Mouse (Mus musculus) testis, adult 2 months (tissue): ENCODE measurements around the gene Hs3st2.

Source experiments
- CTCF ChIP-seq: fragments of 200-500 bp; IDR thresholded peaks from 2 replicates; pipeline ENCODE4 v1.5.1; 2012; ENCODE audit warnings: low read depth, mild to moderate bottlenecking, inconsistent platforms, low read length, moderate library complexity; ENCODE audit not compliant: control insufficient read depth, insufficient read depth, insufficient replicate concordance
- POLR2A ChIP-seq: fragments of 200-500 bp; IDR thresholded peaks from 2 replicates; pipeline ENCODE4 v1.6.1; 2012; ENCODE audit warnings: low read depth, mild to moderate bottlenecking, inconsistent platforms, low read length, moderate library complexity; ENCODE audit not compliant: control insufficient read depth

DNA sequence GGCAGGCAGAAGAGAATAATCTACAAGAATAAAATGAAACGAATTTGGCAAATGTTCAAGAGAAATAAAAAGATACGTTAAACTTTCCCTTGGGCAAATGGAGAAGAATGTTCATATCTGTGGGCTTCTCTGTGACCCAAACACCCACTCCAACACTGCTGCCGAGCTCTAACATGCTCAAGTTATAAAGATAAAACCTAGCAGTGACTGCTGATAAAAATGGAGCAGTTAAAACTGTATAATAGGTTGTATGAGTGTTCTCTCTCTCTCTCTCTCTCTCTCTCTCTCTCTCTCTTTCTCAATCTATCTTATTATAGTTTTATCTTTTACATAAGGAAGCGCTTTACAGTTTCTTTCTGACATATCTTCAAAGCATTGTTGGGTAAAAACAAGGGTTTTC is 144.3 kb downstream of the Hs3st2 start:
- TF ChIP-seq POLR2A = no peak
- TF ChIP-seq CTCF = no peak
